Mouse (Mus musculus) megakaryocyte, embryonic 14.5 days (primary cell): ENCODE measurements around the gene Apc2.

Experiments
- FLI1 ChIP-seq: IDR thresholded peaks from 2 replicates; pipeline ENCODE4 v1.6.1; 2012; ENCODE audit warnings: low read length, inconsistent platforms, mixed read lengths
- GATA1 ChIP-seq: IDR thresholded peaks from 3 replicates; pipeline ENCODE4 v1.6.1; 2012; ENCODE audit warnings: mixed read lengths, low read length, inconsistent platforms, borderline replicate concordance

GRCm38 (mm10) chr10:80278390-80278789, 17.4 kb upstream of the Apc2 start:
- TF ChIP-seq GATA1, result no peak
- no peak for TF ChIP-seq FLI1
